ENCODE assay signal across 7 mouse cellular contexts in the genomic region with DNA sequence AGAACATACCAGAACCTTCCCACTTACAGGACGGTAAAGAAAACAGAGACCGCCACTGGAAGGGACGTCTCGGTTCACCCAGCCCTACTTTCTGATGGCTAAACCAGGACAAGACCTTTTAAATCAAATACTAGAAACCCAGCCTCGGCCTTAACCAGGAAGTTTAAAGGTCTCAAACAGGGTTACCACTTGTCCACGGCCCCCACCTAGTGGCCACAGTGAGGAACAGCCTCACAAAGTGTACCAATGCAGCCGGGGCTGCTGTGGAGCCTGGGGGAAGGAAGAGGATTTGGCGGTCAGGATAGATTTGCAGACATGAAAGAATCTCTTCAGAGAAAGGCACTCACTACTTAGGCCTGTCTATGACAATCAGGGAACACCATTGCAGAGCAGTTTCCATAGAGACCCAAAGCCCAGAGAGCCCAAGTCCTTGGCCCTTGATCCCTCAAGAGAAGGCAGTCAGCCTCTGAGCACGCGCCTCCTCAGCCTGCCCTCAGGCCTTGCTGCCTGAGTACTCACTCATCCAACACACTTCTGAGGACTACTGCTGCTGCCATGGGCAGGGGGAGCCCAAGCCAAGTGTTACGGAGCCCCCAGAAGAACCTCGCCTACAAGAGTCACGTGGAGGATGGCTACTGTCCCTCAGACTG. TPM values are rescaled to one million over a fixed set of nuclear protein-coding genes. Genes with fewer than 3 reads are reported as not detected.
DNase-seq lines count a peak whose midpoint lies in the region; ATAC-seq lines count a peak whose summit lies in the region.

No protein-coding gene starts in this region.

- ATAC-seq in CD4-positive, CD25-positive, alpha-beta regulatory T cell, adult 4 months = peak; percentile 91
- ATAC-seq in megakaryocyte-erythroid progenitor cell, adult 5-6 weeks (replicated peaks; ENCODE audit: low FRiP score, low TSS enrichment, poor library complexity, severe bottlenecking) = peak; percentile 72

- intact Hi-C loops in heart, postnatal 14 days (cut with DNase I) = no loop called here

- peak; percentile 91 for DNase-seq in ZHBTc4 (ENCODE audit: low read depth, low spot score)
- peak; percentile 85 for DNase-seq in embryo, embryonic 10 days (ENCODE audit: low spot score)
- peak; percentile 81 to 86 for DNase-seq in heart, postnatal 14 days
- DNase-seq in layer of hippocampus, adult 9-11 months = peak; percentile 36
- peak; percentile 54 for DNase-seq in right cerebral cortex, postnatal 14 days

RNA-seq across cellular contexts. Expression of a gene that starts 15.4 kb away (rescaled TPM):
- polyA plus RNA-seq in CD4-positive, CD25-positive, alpha-beta regulatory T cell, adult 4 months (2017; shearing (Covaris generic)) = 100 to 1,000 TPM; 550 to 588 TPM
- total RNA-seq in heart, postnatal 14 days (2021) = 100 to 1,000 TPM; 200 to 218 TPM
- 339 and 364 TPM in 2 replicates for total RNA-seq in megakaryocyte-erythroid progenitor cell, adult 5-6 weeks (2014; fragmentation: Nextera tagmentation)
- total RNA-seq in megakaryocyte-erythroid progenitor cell, adult 5-6 weeks (2017) = 415 and 488 TPM in 2 replicates

RNA-seq across cellular contexts. Expression of a gene that starts 15.5 kb away (rescaled TPM):
- polyA plus RNA-seq in CD4-positive, CD25-positive, alpha-beta regulatory T cell, adult 4 months (2017; shearing (Covaris generic)) = 100 to 1,000 TPM; 209 to 263 TPM
- under 1 TPM; 0.29 to 0.45 TPM for total RNA-seq in heart, postnatal 14 days (2021)
- 2.6 TPM in 1 of 2 replicates, not detected in the other for total RNA-seq in megakaryocyte-erythroid progenitor cell, adult 5-6 weeks (2014; fragmentation: Nextera tagmentation)
- total RNA-seq in megakaryocyte-erythroid progenitor cell, adult 5-6 weeks (2017) = 7.2 TPM in 1 of 2 replicates, not detected in the other

RNA-seq across cellular contexts. Expression of a gene that starts 45.1 kb away (rescaled TPM):
- 1 to 10 TPM; 1.4 to 2.7 TPM for polyA plus RNA-seq in CD4-positive, CD25-positive, alpha-beta regulatory T cell, adult 4 months (2017; shearing (Covaris generic))
- 10 to 100 TPM; 38.4 to 44.5 TPM for total RNA-seq in heart, postnatal 14 days (2021)
- 0.42 TPM in 1 of 2 replicates, not detected in the other for total RNA-seq in megakaryocyte-erythroid progenitor cell, adult 5-6 weeks (2014; fragmentation: Nextera tagmentation)
- 0.27 and 1.2 TPM in 2 replicates for total RNA-seq in megakaryocyte-erythroid progenitor cell, adult 5-6 weeks (2017)

Comparison
In these comparisons a context has a peak if more than half of its experiments do, and no peak if none do; other contexts are left out.
1. Peak in every context shown above with its lines: DNase-seq and ATAC-seq.
2. DNase-seq: peak in every context shown above with its lines; median percentile 91 in ZHBTc4; 85 in embryo, embryonic 10 days; 84 in heart, postnatal 14 days; 54 in right cerebral cortex, postnatal 14 days; 36 in layer of hippocampus, adult 9-11 months.
3. RNA of a gene that starts 45.1 kb away (total RNA-seq): 38.4 to 44.5 TPM in heart, postnatal 14 days; 0.27 to 1.2 TPM in megakaryocyte-erythroid progenitor cell, adult 5-6 weeks; every median in the first group is over 10 times any median in the second.